Mouse (Mus musculus) forelimb bud, embryonic 11.5 days (tissue): ENCODE measurements at regions not wholly inside any gene's neighbourhood (a gene's known extent, or its start where the extent isn't known, plus 50 kb on each side); places are given as distances from the start of the nearest gene placed in this dataset.

Source experiments
- DNase-seq: peaks from one replicate; pipeline ENCODE4 v3.0.0-alpha.2; 2012; ENCODE audit warnings: low read depth, low spot score

DNA sequence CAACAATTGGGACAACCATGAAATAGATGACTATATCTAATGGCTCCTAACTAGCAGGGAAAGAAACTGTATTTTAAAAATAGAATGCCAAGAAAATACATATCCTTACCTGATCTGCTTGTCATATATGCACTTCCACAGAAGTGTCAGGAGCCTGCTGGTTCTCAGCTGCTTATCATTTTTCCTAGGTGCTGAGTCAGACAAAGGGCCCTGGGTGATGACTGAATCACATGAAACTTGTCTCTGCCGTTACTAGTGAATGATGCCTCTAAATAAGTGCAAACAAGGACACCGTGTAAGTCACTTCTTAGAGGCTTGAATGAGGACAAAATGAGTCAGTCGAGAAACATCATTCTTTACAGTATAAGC, 263.5 kb upstream of the Ptger4 start:
- no peak for DNase-seq

GRCm38 (mm10) chr15:5510056-5510455, 266.1 kb upstream of the Ptger4 start:
- no peak for DNase-seq

GRCm38 (mm10) chr15:5511046-5511445, 267.1 kb upstream of the Ptger4 start:
- no peak for DNase-seq

- no peak for DNase-seq
These were observed 268.6 kb upstream of the Ptger4 start for GRCm38 (mm10) chr15:5512546-5512945.

GRCm38 (mm10) chr15:5513146-5513545, 269.2 kb upstream of the Ptger4 start:
- DNase-seq, result peak; percentile 20

- no peak for DNase-seq
These were observed 270.2 kb upstream of the Ptger4 start for GRCm38 (mm10) chr15:5514217-5514616.

- DNase-seq, result peak; percentile 24
These were observed 273.4 kb upstream of the Ptger4 start for GRCm38 (mm10) chr15:5517244-5517966.

- DNase-seq, result no peak
These were observed 275.6 kb upstream of the Ptger4 start for GRCm38 (mm10) chr15:5519552-5519951.

GRCm38 (mm10) chr15:5519997-5520396, 276.0 kb upstream of the Ptger4 start:
- DNase-seq, result no peak

DNA sequence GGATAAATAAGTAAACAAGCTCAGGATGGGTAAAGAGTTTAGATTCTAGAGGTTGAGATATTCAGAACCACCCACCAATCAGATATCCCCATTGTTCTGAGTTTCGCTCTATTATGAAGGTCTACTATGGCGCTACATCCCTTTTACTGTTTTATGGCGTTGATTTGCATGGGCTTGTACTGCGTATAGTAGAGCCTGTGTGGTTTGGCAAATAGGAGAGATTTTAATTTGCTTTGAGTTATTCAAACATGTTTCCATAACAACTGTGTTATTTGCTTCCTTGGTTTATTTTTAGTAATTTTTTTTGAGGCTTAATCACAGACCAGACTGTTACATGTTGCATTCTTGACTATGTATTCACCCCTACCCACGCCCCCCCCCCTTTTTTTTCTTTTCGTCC, 284.6 kb upstream of the Ptger4 start:
- no peak for DNase-seq

DNA sequence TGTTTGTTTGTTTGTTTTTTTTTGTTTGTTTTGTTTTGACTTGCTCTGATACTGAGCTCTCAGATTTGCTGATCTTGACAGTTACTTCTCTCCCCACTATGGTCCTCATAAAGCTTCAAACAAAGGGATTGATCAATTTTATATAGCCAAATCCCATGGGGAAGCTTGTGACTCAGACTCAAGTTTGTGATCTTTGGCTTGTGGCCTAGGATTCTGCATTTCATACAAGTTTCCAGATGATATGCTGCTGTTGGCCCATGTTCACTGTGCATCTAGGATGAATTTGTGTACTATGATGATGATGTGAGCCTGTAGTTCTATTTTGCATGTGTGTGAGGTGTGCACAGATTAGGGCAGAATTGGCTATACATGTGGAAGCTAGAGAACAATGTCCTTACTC, 289.7 kb upstream of the Ptger4 start:
- DNase-seq, result no peak

- DNase-seq, result no peak
These were observed 293.4 kb upstream of the Ptger4 start for GRCm38 (mm10) chr15:5537432-5537831.

- no peak for DNase-seq
These were observed 295.4 kb upstream of the Ptger4 start for GRCm38 (mm10) chr15:5539301-5539928.

GRCm38 (mm10) chr15:5554526-5554925, 310.5 kb upstream of the Ptger4 start:
- no peak for DNase-seq

DNA sequence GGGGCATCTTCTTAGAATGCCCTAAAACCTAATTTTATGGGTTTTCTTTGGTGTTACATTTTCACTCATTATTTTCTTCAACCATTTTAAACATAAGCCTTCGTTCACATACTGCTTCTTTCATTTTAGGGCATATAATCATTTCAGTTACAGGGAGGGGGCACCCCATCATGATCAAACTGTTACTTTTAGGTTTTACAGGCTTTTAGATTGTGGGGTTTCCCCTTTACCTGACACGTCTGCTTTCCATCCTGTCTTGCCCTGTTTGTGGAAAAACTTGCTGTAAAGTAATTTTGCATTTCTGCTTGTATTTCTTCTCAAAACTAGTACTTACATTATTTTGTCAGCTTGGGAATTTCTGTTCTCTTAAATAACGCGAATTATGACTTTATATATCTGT, 310.9 kb upstream of the Ptger4 start:
- no peak for DNase-seq

GRCm38 (mm10) chr15:5555381-5556066, 311.5 kb upstream of the Ptger4 start:
- no peak for DNase-seq

DNA sequence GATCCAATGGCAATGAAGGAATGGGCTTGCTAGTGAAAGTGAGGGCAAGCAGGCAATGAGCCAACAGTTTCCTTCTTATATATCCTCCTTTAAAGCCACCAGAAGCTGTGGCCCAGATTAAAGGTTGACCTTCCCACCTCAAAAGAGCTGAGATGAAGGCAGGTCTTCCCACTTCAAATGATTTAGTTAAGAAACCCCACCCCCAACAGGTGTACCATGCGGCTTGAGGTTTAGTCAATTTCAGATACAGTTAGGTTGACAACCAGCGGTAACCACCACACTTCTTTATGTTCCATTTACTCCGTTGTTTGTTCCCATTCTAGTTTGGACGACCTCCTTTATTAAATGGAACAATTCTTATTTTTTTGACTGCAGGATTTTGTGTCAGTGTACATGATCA, 317.8 kb upstream of the Ptger4 start:
- no peak for DNase-seq

DNA sequence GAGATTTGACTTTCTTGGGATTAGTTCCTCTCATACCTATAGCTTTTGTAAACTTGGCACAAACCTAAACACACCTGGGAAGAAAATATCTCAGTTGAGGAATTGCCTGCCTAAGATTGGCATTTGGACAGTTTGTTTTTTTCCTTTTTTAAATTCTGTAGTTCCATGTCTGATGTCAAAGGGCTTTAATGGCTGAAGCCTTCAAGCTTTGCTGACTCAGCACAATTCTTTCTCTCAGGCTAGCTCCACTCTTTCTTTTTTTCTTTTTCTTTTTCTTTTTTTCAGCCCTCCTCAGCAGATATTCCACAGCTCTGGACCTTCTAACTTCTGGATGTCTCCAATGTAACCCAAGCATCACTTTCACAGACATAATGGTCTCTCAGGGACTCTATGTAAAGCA, 330.4 kb upstream of the Ptger4 start:
- DNase-seq, result no peak

DNA sequence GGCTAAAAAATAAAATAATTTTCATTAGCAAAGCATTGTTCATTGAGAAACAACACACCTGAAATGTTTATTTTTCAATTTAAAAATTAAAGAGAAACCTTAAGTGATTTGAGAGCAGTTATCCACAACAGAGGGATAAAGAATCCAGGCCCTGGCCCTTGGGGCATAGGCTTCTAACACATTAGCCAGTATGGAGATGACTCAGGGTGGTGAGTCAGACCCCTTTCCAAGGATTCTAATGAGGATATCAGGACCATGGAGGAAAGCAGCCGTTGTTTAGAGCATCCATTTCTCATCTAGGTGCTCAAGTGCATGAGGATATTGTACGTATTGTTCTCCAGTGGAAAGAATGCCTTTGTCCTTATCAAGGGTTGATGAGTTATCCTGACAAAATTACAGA, 335.6 kb upstream of the Ptger4 start:
- no peak for DNase-seq

DNA sequence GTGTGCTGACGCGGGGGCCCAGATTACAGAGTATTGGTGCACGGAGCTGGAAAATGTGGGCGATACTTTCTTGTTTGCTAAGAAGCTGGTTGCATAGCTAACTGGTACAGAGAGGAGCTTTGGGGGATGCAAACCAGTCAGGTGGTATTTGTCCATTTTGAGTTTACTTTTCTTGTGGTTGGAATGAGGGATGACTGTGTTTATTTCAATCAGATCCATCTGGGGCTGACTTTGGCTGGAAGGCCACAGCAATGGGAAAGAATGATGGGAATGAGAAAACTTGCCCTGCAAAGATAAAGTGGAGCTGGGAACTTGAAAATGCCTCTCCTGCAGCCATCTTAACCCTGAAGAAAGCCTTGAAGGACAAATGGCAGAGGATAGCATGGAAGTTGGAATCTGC, 336.4 kb upstream of the Ptger4 start:
- no peak for DNase-seq

- no peak for DNase-seq
These were observed 340.4 kb upstream of the Ptger4 start for GRCm38 (mm10) chr15:5584381-5584780.

- DNase-seq, result no peak
These were observed 360.8 kb upstream of the Ptger4 start for GRCm38 (mm10) chr15:5604732-5605266.

DNA sequence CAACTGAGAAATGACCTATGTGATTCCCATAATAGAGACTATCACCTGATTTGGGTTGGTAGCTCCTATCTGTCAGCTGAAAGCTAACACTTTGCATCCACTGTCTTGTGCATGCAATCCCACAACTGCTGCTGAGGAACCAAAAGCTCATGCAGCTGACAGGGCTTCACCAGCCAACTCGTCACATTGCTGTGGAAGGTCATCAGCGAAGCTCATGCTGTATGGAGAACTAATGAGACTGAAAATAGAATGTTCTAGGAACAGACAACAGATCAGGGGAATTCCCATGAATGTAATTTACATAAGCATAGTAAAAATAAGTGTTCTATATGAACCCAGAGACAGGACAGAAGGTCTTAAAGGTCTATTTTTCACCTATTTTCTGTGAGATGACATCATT, 363.5 kb upstream of the Ptger4 start:
- DNase-seq, result no peak
